Mouse (Mus musculus) hindbrain, embryonic 14.5 days (tissue): ENCODE measurements around the gene Med12. TPM values are rescaled to one million over a fixed set of nuclear protein-coding genes. Genes with fewer than 3 reads are reported as not detected.

Experiments used
- ATAC-seq: fragments of 200-750 bp; cut with Nextera tagmentation; 2 replicates; pipeline ENCODE4 v1.8.0; 2017; ENCODE audit warnings: moderate number of reproducible peaks, mild to moderate bottlenecking, moderate TSS enrichment, moderate library complexity; ENCODE audit not compliant: low FRiP score
- DNase-seq: peaks from one replicate; pipeline ENCODE4 v3.0.0-alpha.2; 2015; ENCODE audit warnings: low spot score
- H3K27ac ChIP-seq: fragments of 300-500 bp; sonication (generic); 2 replicates; pipeline ENCODE4 v1.5.1; 2014; ENCODE audit warnings: mild to moderate bottlenecking, moderate library complexity
- H3K27me3 ChIP-seq: fragments of 300-500 bp; sonication (generic); 2 replicates; pipeline ENCODE4 v1.6.1; 2014; ENCODE audit warnings: mild to moderate bottlenecking, low read length, mixed read lengths; ENCODE audit not compliant: control insufficient read depth, insufficient read depth
- H3K36me3 ChIP-seq: fragments of 300-500 bp; sonication (generic); replicated peaks from 2 replicates; pipeline ENCODE4 v1.6.1; 2014; ENCODE audit not compliant: control insufficient read depth, insufficient read depth
- H3K4me1 ChIP-seq: fragments of 300-500 bp; sonication (generic); replicated peaks from 2 replicates; pipeline ENCODE4 v1.6.1; 2014; ENCODE audit warnings: antibody characterized with exemption, low read length, mixed read lengths; ENCODE audit not compliant: control insufficient read depth, insufficient read depth
- H3K4me2 ChIP-seq: fragments of 300-500 bp; sonication (generic); replicated peaks from 2 replicates; pipeline ENCODE4 v1.6.1; 2014; ENCODE audit warnings: mild to moderate bottlenecking, moderate library complexity
- H3K4me3 ChIP-seq: fragments of 300-500 bp; sonication (generic); replicated peaks from 2 replicates; pipeline ENCODE4 v1.5.1; 2014; ENCODE audit warnings: mild to moderate bottlenecking, low read length
- H3K9ac ChIP-seq: fragments of 300-500 bp; sonication (generic); 2 replicates; pipeline ENCODE4 v1.6.1; 2014
- H3K9me3 ChIP-seq: fragments of 300-500 bp; sonication (generic); 2 replicates; pipeline ENCODE4 v1.6.1; 2016; ENCODE audit warnings: low read length; ENCODE audit not compliant: control insufficient read depth
- WGBS: fragments of 180-500 bp; shearing (Covaris S2); extraction: QIAGEN DNeasy Blood & Tissue Kit; methylation state at CpG from one replicate; pipeline ENCODE4 v1.1.7; 2014; 5-methylcytosine and 5-hydroxymethylcytosine counted together
- polyA plus RNA-seq: library from polyadenylated mRNA; unstranded; fragments of >200 nt; fragmentation: Nextera tagmentation; extraction: Ambion mirVana; gene quantifications from 2 replicates; pipeline ENCODE4 v1.2.1, GENCODE M21; 2014

Med12 gene
- polyA plus RNA-seq, 1 experiment from 2014 or later, result 33.9 TPM

- ATAC-seq (no peak), DNase-seq (no peak)
- 76% methylated on average over 5 of the region's 5 CpGs for WGBS
- Histone ChIP-seq H3K36me3 (no peaks in the 10 kb centered on the region), H3K27ac (no peak within 1 kb of the TSS), H3K9ac (no peak within 1 kb of the TSS), H3K9me3 (no peaks in the 10 kb centered on the region), H3K4me1 (no peaks in the 10 kb centered on the region), H3K4me2 (no peak within 1 kb of the TSS), H3K27me3 (no peaks in the 10 kb centered on the region), H3K4me3 (no peak within 1 kb of the TSS)
Measured at GRCm38 (mm10) chrX:101268025-101268754, 5.6 kb upstream of the Med12 start, which contains the start of gene Il2rg. Gene Il2rg (minus strand): TSS chrX:101268255.

GRCm38 (mm10) chrX:101268755-101269124, 5.1 kb upstream of the Med12 start, which contains the start of gene Gm20489:
Gene Gm20489 (minus strand): TSS chrX:101269023.
- no peak for DNase-seq
- Histone ChIP-seq H3K9ac (no peak within 1 kb of the TSS), H3K27ac (no peak within 1 kb of the TSS), H3K9me3 (no peaks in the 10 kb centered on the region), H3K4me2 (no peak within 1 kb of the TSS), H3K36me3 (no peaks in the 10 kb centered on the region), H3K4me1 (no peaks in the 10 kb centered on the region), H3K27me3 (no peaks in the 10 kb centered on the region), H3K4me3 (no peak within 1 kb of the TSS)
- ATAC-seq, result no peak
- 65% methylated on average over 3 of the region's 3 CpGs for WGBS

GRCm38 (mm10) chrX:101273410-101273809, 420 bp upstream of the Med12 start:
- 21% methylated on average over 6 of the region's 6 CpGs for WGBS
- peak overlapping the region; percentile 71 for H3K9ac ChIP-seq
- H3K9me3 ChIP-seq, result no peaks in the 10 kb centered on the region

GRCm38 (mm10) chrX:101282813-101283212, 9.0 kb downstream of the Med12 start:
- H3K4me1 ChIP-seq, result no peaks in the 10 kb centered on the region
- no peak overlapping the region for H3K9ac ChIP-seq
- H3K27me3 ChIP-seq, result no peaks in the 10 kb centered on the region
- no peak for DNase-seq
- H3K4me3 ChIP-seq, result no peak overlapping the region
- no peak overlapping the region for H3K4me2 ChIP-seq
- ATAC-seq, result no peak
- WGBS, result 90% methylated on average over 6 of the region's 6 CpGs
- H3K36me3 ChIP-seq, result peaks cover 80% of the 10 kb centered on the region
- H3K9me3 ChIP-seq, result no peaks in the 10 kb centered on the region
- no peak overlapping the region for H3K27ac ChIP-seq

More at GRCm38 (mm10) chrX:101273410-101273809, 420 bp upstream of the Med12 start:
- DNase-seq, result no peak
- 0 out of 2 replicates have a peak overlapping the region, but pooled peaks have one; percentile 79 for H3K27ac ChIP-seq
- ATAC-seq, result no peak
- H3K4me2 ChIP-seq, result peak overlapping the region; percentile 55
- H3K36me3 ChIP-seq, result peaks cover 19% of the 10 kb centered on the region; the same call in 1 of the 2 replicates
- H3K27me3 ChIP-seq, result no peaks in the 10 kb centered on the region
- peak overlapping the region; percentile 54 for H3K4me3 ChIP-seq
- H3K4me1 ChIP-seq, result no peaks in the 10 kb centered on the region

- peaks cover 82% of the 10 kb centered on the region for H3K36me3 ChIP-seq
- ATAC-seq, result no peak
Measured at GRCm38 (mm10) chrX:101285534-101285933, 11.7 kb downstream of the Med12 start.

GRCm38 (mm10) chrX:101285953-101286670, 12.3 kb downstream of the Med12 start:
- Histone ChIP-seq H3K36me3 (peaks cover 77% of the 10 kb centered on the region), H3K9me3 (no peaks in the 10 kb centered on the region), H3K4me3 (no peak overlapping the region), H3K4me2 (no peak overlapping the region), H3K9ac (no peak overlapping the region), H3K4me1 (no peaks in the 10 kb centered on the region), H3K27me3 (no peaks in the 10 kb centered on the region), H3K27ac (no peak overlapping the region)
- WGBS, result 88% methylated on average over 14 of the region's 14 CpGs
- ATAC-seq (no peak), DNase-seq (no peak)

More at GRCm38 (mm10) chrX:101285534-101285933, 11.7 kb downstream of the Med12 start:
- Histone ChIP-seq H3K4me3 (no peak overlapping the region), H3K27me3 (no peaks in the 10 kb centered on the region), H3K27ac (no peak overlapping the region), H3K4me1 (no peaks in the 10 kb centered on the region), H3K4me2 (no peak overlapping the region), H3K9me3 (no peaks in the 10 kb centered on the region), H3K9ac (no peak overlapping the region)
- WGBS, result 31% methylated on average over 6 of the region's 6 CpGs
- DNase-seq, result peak; percentile 67

GRCm38 (mm10) chrX:101287543-101287942, 13.7 kb downstream of the Med12 start:
- ATAC-seq (no peak), DNase-seq (no peak)
- Histone ChIP-seq H3K4me3 (no peak overlapping the region), H3K36me3 (peaks cover 71% of the 10 kb centered on the region), H3K4me2 (no peak overlapping the region), H3K27ac (no peak overlapping the region), H3K27me3 (no peaks in the 10 kb centered on the region), H3K4me1 (no peaks in the 10 kb centered on the region), H3K9me3 (no peaks in the 10 kb centered on the region), H3K9ac (no peak overlapping the region)
- WGBS, result 89% methylated on average over 3 of the region's 3 CpGs

- H3K9ac ChIP-seq, result no peak overlapping the region
- ATAC-seq (no peak), DNase-seq (no peak)
- WGBS, result 96% methylated on average over 6 of the region's 6 CpGs
- no peak overlapping the region for H3K27ac ChIP-seq
- no peaks in the 10 kb centered on the region for H3K27me3 ChIP-seq
- H3K4me3 ChIP-seq, result no peak overlapping the region
- H3K4me1 ChIP-seq, result no peaks in the 10 kb centered on the region
- H3K9me3 ChIP-seq, result no peaks in the 10 kb centered on the region
- peaks cover 71% of the 10 kb centered on the region for H3K36me3 ChIP-seq
- H3K4me2 ChIP-seq, result no peak overlapping the region
Measured at GRCm38 (mm10) chrX:101288432-101288831, 14.6 kb downstream of the Med12 start.

GRCm38 (mm10) chrX:101289037-101289436, 15.2 kb downstream of the Med12 start:
- ATAC-seq (no peak), DNase-seq (no peak)
- Histone ChIP-seq H3K36me3 (peaks cover 69% of the 10 kb centered on the region), H3K4me1 (no peaks in the 10 kb centered on the region), H3K9me3 (no peaks in the 10 kb centered on the region), H3K4me2 (no peak overlapping the region), H3K27ac (no peak overlapping the region), H3K9ac (no peak overlapping the region), H3K27me3 (no peaks in the 10 kb centered on the region), H3K4me3 (no peak overlapping the region)
- 92% methylated on average over 7 of the region's 7 CpGs for WGBS
